Mouse (Mus musculus) megakaryocyte-erythroid progenitor cell, adult 5 weeks (primary cell): ENCODE measurements around the gene Ptch2. TPM values are rescaled to one million over a fixed set of nuclear protein-coding genes. Genes with fewer than 3 reads are reported as not detected.

Experiments used
- polyA plus RNA-seq: library from polyadenylated mRNA; stranded (reverse); fragments of >175 nt; gene quantifications from 2 replicates; pipeline ENCODE4 v1.2.3, GENCODE M21; 2012

Gene Ptch2
- polyA plus RNA-seq, result 1.5 and 2.6 TPM in 2 replicates

DNA sequence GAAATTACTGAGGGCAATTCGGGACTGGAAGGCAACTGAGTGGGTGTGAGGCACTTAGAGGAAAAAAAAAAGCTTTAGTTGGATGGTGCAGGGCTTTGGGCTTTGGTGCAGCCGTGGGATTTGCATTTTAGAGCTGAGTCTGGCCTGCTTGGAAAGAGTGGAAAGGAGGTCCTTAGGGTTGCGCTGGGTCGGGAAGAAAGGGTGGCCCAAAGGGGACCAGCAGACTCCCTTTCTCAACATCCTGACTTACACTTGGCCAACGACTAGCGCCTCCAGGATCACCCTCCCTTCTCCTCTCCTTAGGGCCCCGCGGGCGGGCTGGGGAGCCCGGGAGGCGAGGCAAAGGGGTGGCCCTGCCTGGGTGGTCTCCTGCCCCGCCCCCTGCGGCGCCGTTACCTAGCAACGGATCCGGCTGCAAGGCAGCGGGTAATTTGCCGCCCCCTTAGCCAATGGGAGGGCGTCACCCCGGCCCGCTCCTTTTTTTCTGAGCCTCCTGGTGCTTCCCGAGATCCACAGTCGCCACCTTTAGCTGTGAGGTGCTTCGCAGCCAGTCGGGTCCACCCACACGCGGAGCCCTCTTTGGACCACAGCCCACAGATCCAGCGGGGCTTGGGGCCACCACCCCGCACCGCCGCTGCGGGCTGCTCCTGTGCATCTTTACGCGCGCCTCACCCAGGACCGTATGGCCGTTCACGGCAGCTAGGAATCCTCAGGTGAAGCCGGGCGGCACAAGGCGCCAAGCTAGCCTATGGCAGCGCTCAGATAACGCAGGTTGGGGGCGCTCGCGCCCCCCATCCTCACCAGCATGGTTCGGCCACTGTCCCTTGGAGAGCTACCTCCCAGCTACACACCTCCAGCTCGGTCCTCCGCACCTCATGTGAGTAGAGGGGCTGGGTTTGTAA lies at the start of gene Ptch2:
Gene Ptch2, plus strand, starts transcription at position 525 of the 902 bp plus-strand sequence.

DNA sequence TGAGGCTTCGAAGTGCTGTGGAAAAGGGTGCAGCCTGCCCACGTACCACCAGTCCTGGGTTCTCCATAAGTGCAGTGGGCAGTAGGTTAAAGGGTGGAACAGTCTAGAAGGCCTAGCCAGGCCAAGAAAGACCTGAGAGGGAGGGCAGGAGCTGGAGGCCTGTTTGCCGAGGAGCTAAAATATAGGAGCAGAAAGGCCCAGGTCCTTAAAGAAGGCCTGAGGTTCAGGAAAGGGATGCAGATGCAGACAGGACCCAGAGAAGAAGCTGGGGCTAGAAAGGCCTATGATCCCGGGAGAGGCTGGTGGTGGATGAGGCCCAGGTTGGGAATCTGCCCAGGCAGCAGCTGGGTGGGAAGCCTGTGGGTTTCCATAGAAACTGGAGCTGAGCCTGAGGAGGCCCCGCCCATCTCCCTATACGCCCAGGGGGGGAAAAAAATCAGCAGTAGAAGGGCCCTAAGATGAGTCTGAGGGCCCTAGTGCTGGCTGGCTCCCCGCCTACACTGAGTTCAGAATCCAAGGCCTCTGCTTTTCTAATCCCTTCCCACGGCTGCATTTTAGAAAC lies 29.6 kb downstream of the Ptch2 start, which contains the start of gene Btbd19:
Gene Btbd19, minus strand, starts transcription at position 378 of the 562 bp plus-strand sequence.

DNA sequence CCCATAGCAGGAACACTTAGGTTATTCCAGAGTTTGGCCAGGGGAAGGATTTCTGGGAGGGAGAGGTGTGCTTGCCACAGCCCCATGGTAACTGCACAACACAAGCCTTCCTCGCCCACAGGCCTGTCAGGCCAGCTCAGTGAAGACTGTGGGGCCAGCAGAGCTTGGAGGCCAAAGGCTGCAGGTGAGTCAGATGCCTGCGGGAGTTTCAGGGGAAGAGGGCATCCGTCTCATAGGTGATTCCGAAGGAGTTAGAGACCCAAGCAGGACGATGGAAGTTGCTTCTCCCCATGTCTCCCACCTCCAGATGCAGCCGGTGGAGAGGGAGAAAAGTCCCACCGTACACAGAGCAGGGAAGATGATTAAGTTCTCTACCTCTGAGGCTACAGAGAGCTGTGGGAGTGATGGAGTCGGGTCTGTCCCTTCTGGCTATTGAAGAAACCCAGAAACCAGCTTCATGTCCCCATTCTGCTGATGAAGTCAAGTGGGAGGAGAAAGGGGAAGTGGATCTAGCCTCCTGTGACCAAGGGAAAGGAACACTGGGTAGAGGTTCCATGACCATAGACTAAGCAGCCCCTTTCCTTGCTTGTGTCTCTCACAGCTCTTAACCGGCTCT lies 30.9 kb downstream of the Ptch2 start, which contains the start of gene Tctex1d4:
Gene Tctex1d4, plus strand, starts transcription at position 120 of the 616 bp plus-strand sequence.

DNA sequence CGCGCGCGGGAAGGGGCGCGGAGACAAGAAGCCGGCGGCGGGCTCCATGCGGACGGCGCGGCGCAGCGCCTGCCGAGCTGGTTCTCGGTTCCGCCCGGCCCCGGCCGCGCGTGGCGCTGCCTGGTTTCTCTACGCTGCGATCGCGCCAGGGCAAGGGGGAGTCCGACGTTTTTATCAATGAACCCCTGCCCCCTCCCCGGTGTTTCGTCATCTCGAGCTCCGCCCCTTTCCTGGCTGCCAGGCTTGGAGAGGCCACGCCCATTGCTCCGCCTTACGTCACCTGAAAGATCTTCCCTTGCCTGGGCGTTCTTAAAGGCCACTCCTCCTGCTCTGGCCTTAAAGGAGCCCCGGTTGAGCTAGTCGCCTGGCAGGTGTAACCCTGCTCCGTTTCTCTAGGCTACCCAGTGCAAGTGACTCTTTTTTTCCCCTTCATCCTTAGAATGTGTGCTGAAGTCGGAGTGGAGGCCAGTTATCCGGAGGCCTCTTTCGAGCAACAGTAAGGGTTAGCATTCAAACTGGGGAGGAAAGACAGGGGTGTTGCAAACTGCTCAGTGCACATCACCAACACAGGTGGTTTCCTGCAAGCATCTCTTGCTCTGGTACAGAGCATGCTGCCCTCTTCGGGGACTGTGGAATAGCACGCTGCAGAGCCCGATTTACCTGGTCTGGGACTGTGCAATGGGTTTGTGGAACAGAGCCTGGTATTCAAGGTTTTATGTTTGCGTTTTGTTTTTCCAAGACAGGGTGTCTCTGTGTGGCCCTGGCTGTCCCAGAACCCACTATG lies 38.1 kb downstream of the Ptch2 start, which contains the start of gene Plk3:
Gene Plk3, minus strand, starts transcription at position 147 of the 784 bp plus-strand sequence.

DNA sequence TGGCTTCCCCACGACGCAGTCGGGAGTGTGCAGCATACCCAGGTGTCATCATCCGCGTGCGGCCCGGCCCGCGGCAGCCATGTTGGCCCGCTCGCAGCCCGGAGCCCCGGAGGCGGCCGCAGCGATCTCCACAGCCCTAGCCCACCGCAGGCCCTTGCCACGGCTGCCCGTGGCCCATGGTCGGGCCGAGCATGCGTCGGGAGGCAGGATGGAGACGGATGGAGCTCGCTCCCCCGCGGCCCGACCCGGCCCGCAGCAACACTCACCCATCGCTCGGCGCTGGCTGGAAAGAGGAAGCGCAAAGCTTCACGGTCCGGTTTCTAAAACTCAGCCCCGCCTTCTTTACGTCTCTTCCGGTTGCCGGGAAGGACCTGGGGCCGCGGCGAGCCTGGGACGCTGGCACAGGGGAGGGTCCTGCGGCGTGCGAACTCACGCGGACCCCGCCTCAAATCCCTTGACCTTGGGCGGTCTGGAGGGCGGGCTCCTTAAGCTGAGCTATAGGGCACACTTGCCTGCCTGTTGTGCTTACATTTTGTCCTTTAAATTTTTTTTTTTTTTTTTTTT lies 60.0 kb downstream of the Ptch2 start, which contains the start of gene Rps8:
Gene Rps8, minus strand, starts transcription at position 452 of the 564 bp plus-strand sequence.

Other genes starting within 250 kb of the Ptch2 start
- 0.01 and 0.04 TPM in 2 replicates for gene Zswim5, start 218.7 kb upstream of the Ptch2 start, polyA plus RNA-seq
- gene Urod, start 101.7 kb upstream of the Ptch2 start, polyA plus RNA-seq, result 40.2 and 44.6 TPM in 2 replicates
- 22.4 and 23.6 TPM in 2 replicates for gene Hectd3, start 100.8 kb upstream of the Ptch2 start, polyA plus RNA-seq
- 4.7 and 5.1 TPM in 2 replicates for gene Eif2b3, start 76.7 kb upstream of the Ptch2 start, polyA plus RNA-seq
- gene Btbd19, start 29.6 kb downstream of the Ptch2 start, polyA plus RNA-seq, result 17.7 and 19.9 TPM in 2 replicates
- gene Tctex1d4, start 30.7 kb downstream of the Ptch2 start, polyA plus RNA-seq, result 0.27 and 0.87 TPM in 2 replicates
- gene Plk3, start 37.9 kb downstream of the Ptch2 start, polyA plus RNA-seq, result 26.2 and 33.9 TPM in 2 replicates
- 3,874 and 4,497 TPM in 2 replicates for gene Rps8, start 60.2 kb downstream of the Ptch2 start, polyA plus RNA-seq
- 4.0 and 4.8 TPM in 2 replicates for gene Kif2c, start 86.6 kb downstream of the Ptch2 start, polyA plus RNA-seq
- 2.4 and 4.3 TPM in 2 replicates for gene Tmem53, start 155.9 kb downstream of the Ptch2 start, polyA plus RNA-seq
- gene Armh1, start 156.1 kb downstream of the Ptch2 start, polyA plus RNA-seq, result not detected in 2 replicates